32 mouse cellular contexts compared by ENCODE assay signal in genomic region chr10:96395017-96395416, GRCm38 (mm10).
DNase-seq lines count a peak whose midpoint lies in the region; ATAC-seq and TF ChIP-seq lines count a peak whose summit lies in the region.
"Had no signal": no experiment of that assay in that cellular context is flagged by ENCODE, and none has a peak within 500 bp of the region (broad histone marks: within the 10 kb centered on the region; RNA-seq: fewer than 3 reads in every experiment).

No protein-coding gene starts in this region.

- H3K9me3 ChIP-seq in intestine, embryonic 15.5 days = no peaks in the 10 kb centered on the region
- no peaks in the 10 kb centered on the region for H3K9me3 ChIP-seq in intestine, postnatal 0 days (ENCODE audit: control insufficient read depth)
- no peaks in the 10 kb centered on the region for H3K9me3 ChIP-seq in midbrain, embryonic 11.5 days (ENCODE audit: control insufficient read depth, low read length)
- no peaks in the 10 kb centered on the region for H3K9me3 ChIP-seq in midbrain, embryonic 15.5 days
- no peaks in the 10 kb centered on the region for H3K9me3 ChIP-seq in intestine, embryonic 16.5 days (ENCODE audit: control insufficient read depth, low read length)
- H3K9me3 ChIP-seq: embryonic facial prominence, embryonic 10.5 days; embryonic facial prominence, embryonic 13.5 days; forebrain, embryonic 10.5 days; forebrain, embryonic 13.5 days; heart, embryonic 10.5 days; heart, embryonic 13.5 days had no signal

- no peak overlapping the region for H3K9ac ChIP-seq in intestine, embryonic 15.5 days
- H3K9ac ChIP-seq in intestine, postnatal 0 days (ENCODE audit: low read depth, low read length) = no peak overlapping the region
- no peak overlapping the region for H3K9ac ChIP-seq in midbrain, embryonic 11.5 days (ENCODE audit: low read length)
- no peak overlapping the region for H3K9ac ChIP-seq in midbrain, embryonic 15.5 days
- no peak overlapping the region for H3K9ac ChIP-seq in intestine, embryonic 16.5 days (ENCODE audit: low read depth, low read length)
- H3K9ac ChIP-seq: embryonic facial prominence, embryonic 13.5 days; forebrain, embryonic 13.5 days; heart, embryonic 13.5 days; hindbrain, embryonic 14.5 days had no signal

- H3K4me1 ChIP-seq in intestine, embryonic 15.5 days (replicated peaks) = 0 out of 2 replicates have a peak, but pooled peaks cover 3% of the 10 kb centered on the region
- H3K4me1 ChIP-seq in intestine, postnatal 0 days (replicated peaks; ENCODE audit: control insufficient read depth, insufficient read depth, low read length) = no peaks in the 10 kb centered on the region
- H3K4me1 ChIP-seq in midbrain, embryonic 11.5 days (ENCODE audit: control insufficient read depth, insufficient read depth, low read length) = no peaks in the 10 kb centered on the region
- H3K4me1 ChIP-seq in midbrain, embryonic 15.5 days = 0 out of 2 replicates have a peak, but pooled peaks cover 3% of the 10 kb centered on the region
- peaks cover 3% of the 10 kb centered on the region; the same call in 1 of the 2 replicates for H3K4me1 ChIP-seq in intestine, embryonic 16.5 days (ENCODE audit: control insufficient read depth, insufficient read depth, low read length)
- H3K4me1 ChIP-seq: heart, embryonic 13.5 days had no signal

- TF ChIP-seq CTCF in intestine, postnatal 0 days (IDR thresholded peaks at IDR 0.05; ENCODE audit: low read depth) = no peak

- DNase-seq in midbrain, embryonic 11.5 days (ENCODE audit: low spot score, missing footprints) = peak; percentile 28
- no peak for DNase-seq in embryo, embryonic 11 days
- DNase-seq in thymus, adult 18-20 months = no peak
- DNase-seq: adrenal gland, adult 2 months; adrenal gland, postnatal 14 days; B cell, adult 2 months; cerebellum, adult 11 months; cerebellum, adult 2 months; cerebellum, adult 9-11 months; cerebellum, postnatal 25 days; gastrocnemius, postnatal 10 days; gastrocnemius, postnatal 36 days; heart, adult 18-20 months; heart, postnatal 14 days; heart, postnatal 4 days had no signal

- no peak overlapping the region for H3K4me2 ChIP-seq in intestine, embryonic 15.5 days (replicated peaks)
- no peak overlapping the region for H3K4me2 ChIP-seq in intestine, postnatal 0 days (replicated peaks; ENCODE audit: low read depth)
- no peak overlapping the region for H3K4me2 ChIP-seq in midbrain, embryonic 11.5 days
- H3K4me2 ChIP-seq in midbrain, embryonic 15.5 days = no peak overlapping the region
- H3K4me2 ChIP-seq in intestine, embryonic 16.5 days (ENCODE audit: low read depth, low read length) = no peak overlapping the region
- H3K4me2 ChIP-seq: embryonic facial prominence, embryonic 13.5 days; forebrain, embryonic 13.5 days; heart, embryonic 13.5 days; hindbrain, embryonic 14.5 days had no signal

- peak; percentile 77 for ATAC-seq in intestine, embryonic 15.5 days
- ATAC-seq in intestine, postnatal 0 days = no peak
- no peak for ATAC-seq in midbrain, embryonic 11.5 days (ENCODE audit: low FRiP score)
- no peak for ATAC-seq in midbrain, embryonic 15.5 days (replicated peaks)
- ATAC-seq in intestine, embryonic 16.5 days = peak; percentile 90
- ATAC-seq: forebrain, embryonic 13.5 days; forebrain, embryonic 16.5 days; hindbrain, postnatal 0 days; Patski had no signal

- H3K36me3 ChIP-seq in intestine, embryonic 15.5 days = no peaks in the 10 kb centered on the region
- no peaks in the 10 kb centered on the region for H3K36me3 ChIP-seq in intestine, postnatal 0 days (ENCODE audit: control insufficient read depth, insufficient read depth)
- H3K36me3 ChIP-seq in midbrain, embryonic 11.5 days (ENCODE audit: control insufficient read depth, insufficient read depth, low read length) = no peaks in the 10 kb centered on the region
- H3K36me3 ChIP-seq in midbrain, embryonic 15.5 days (replicated peaks) = no peaks in the 10 kb centered on the region
- H3K36me3 ChIP-seq in intestine, embryonic 16.5 days (ENCODE audit: control insufficient read depth, insufficient read depth, low read length) = no peaks in the 10 kb centered on the region
- H3K36me3 ChIP-seq: embryonic facial prominence, embryonic 10.5 days; embryonic facial prominence, embryonic 13.5 days; forebrain, embryonic 10.5 days; G1E; heart, embryonic 10.5 days; heart, embryonic 13.5 days had no signal

- no peak overlapping the region for H3K4me3 ChIP-seq in intestine, embryonic 15.5 days (replicated peaks)
- no peak overlapping the region for H3K4me3 ChIP-seq in intestine, postnatal 0 days (ENCODE audit: low read depth, low read length)
- H3K4me3 ChIP-seq in midbrain, embryonic 11.5 days (ENCODE audit: low read depth, low read length) = no peak overlapping the region
- H3K4me3 ChIP-seq in midbrain, embryonic 15.5 days = no peak overlapping the region
- H3K4me3 ChIP-seq in intestine, embryonic 16.5 days (ENCODE audit: low read length) = no peak overlapping the region
- H3K4me3 ChIP-seq: embryonic facial prominence, embryonic 10.5 days; embryonic facial prominence, embryonic 13.5 days; erythroblast, embryonic 14.5 days; forebrain, embryonic 10.5 days; forebrain, embryonic 13.5 days; heart, embryonic 10.5 days; heart, embryonic 13.5 days had no signal

- no peak overlapping the region for H3K27ac ChIP-seq in intestine, embryonic 15.5 days
- no peak overlapping the region for H3K27ac ChIP-seq in intestine, postnatal 0 days (ENCODE audit: low read depth, low read length)
- no peak overlapping the region for H3K27ac ChIP-seq in midbrain, embryonic 11.5 days (ENCODE audit: low read depth, low read length)
- H3K27ac ChIP-seq in midbrain, embryonic 15.5 days = no peak overlapping the region
- no peak overlapping the region for H3K27ac ChIP-seq in intestine, embryonic 16.5 days (ENCODE audit: low read length)
- H3K27ac ChIP-seq: embryonic facial prominence, embryonic 10.5 days; embryonic facial prominence, embryonic 13.5 days; forebrain, embryonic 10.5 days; forebrain, embryonic 13.5 days; heart, embryonic 10.5 days; heart, embryonic 13.5 days; hindbrain, embryonic 14.5 days; hindbrain, postnatal 0 days had no signal

- H3K27me3 ChIP-seq in intestine, embryonic 15.5 days (replicated peaks) = no peaks in the 10 kb centered on the region
- H3K27me3 ChIP-seq in intestine, postnatal 0 days (replicated peaks; ENCODE audit: control insufficient read depth, insufficient read depth, low read length) = no peaks in the 10 kb centered on the region
- no peaks in the 10 kb centered on the region for H3K27me3 ChIP-seq in midbrain, embryonic 11.5 days (ENCODE audit: control insufficient read depth, insufficient read depth, low read length)
- H3K27me3 ChIP-seq in midbrain, embryonic 15.5 days (replicated peaks) = no peaks in the 10 kb centered on the region
- H3K27me3 ChIP-seq in intestine, embryonic 16.5 days (replicated peaks; ENCODE audit: control insufficient read depth, insufficient read depth, low read length) = no peaks in the 10 kb centered on the region
- H3K27me3 ChIP-seq: CH12.LX; embryonic facial prominence, embryonic 13.5 days; forebrain, embryonic 13.5 days; heart, embryonic 13.5 days; Patski had no signal

- 48% methylated on average over 3 of the region's 3 CpGs for WGBS in intestine, embryonic 15.5 days
- WGBS in intestine, postnatal 0 days = 39% methylated on average over 3 of the region's 3 CpGs
- 78% methylated on average over 3 of the region's 3 CpGs for WGBS in midbrain, embryonic 11.5 days
- WGBS in midbrain, embryonic 15.5 days = 82% methylated on average over 3 of the region's 3 CpGs
- 55% methylated on average over 3 of the region's 3 CpGs for WGBS in intestine, embryonic 16.5 days

Comparison
In these comparisons a context has a peak if more than half of its experiments do, and no peak if none do; other contexts are left out.
1. ATAC-seq: peak in intestine, embryonic 15.5 days (single experiment) and intestine, embryonic 16.5 days (single experiment); none in intestine, postnatal 0 days (single experiment), midbrain, embryonic 11.5 days (single experiment) and midbrain, embryonic 15.5 days (single experiment).